Comparison of ENCODE assay signal across 10 mouse cellular contexts in genomic region chr5:106693034-106693433, GRCm38 (mm10). TPM values are rescaled to one million over a fixed set of nuclear protein-coding genes. Genes with fewer than 3 reads are reported as not detected.
DNase-seq lines count a peak whose midpoint lies in the region; ATAC-seq and TF ChIP-seq lines count a peak whose summit lies in the region.
"Had no signal": no experiment of that assay in that cellular context is flagged by ENCODE, and none has a peak within 500 bp of the region (broad histone marks: within the 10 kb centered on the region; RNA-seq: fewer than 3 reads in every experiment).

No protein-coding gene starts in this region.

- no peak for TF ChIP-seq EP300 in heart, adult 2 months (IDR thresholded peaks at IDR 0.05; ENCODE audit: insufficient read depth, low read depth, low read length)
- TF ChIP-seq EP300 in liver, postnatal 0 days (IDR thresholded peaks at IDR 0.05; ENCODE audit: low read depth), result no peak

- peaks cover 5% of the 10 kb centered on the region; the same call in 1 of the 2 replicates for H3K79me2 ChIP-seq in heart, adult 2 months (replicated peaks; ENCODE audit: control insufficient read depth, insufficient read depth, low read length)

- TF ChIP-seq CTCF in heart, adult 2 months (IDR thresholded peaks at IDR 0.05), result peak; percentile 72
- no peak for TF ChIP-seq CTCF in thymus, adult 2 months (IDR thresholded peaks at IDR 0.05; ENCODE audit: borderline replicate concordance, control insufficient read depth, extremely low read depth, insufficient read depth, low read length, poor library complexity)
- TF ChIP-seq CTCF in liver, postnatal 0 days (IDR thresholded peaks at IDR 0.05; ENCODE audit: low read depth), result peak; percentile 71

- H3K4me3 ChIP-seq in heart, adult 2 months, result no peak overlapping the region
- no peak overlapping the region for H3K4me3 ChIP-seq in thymus, adult 2 months (ENCODE audit: control insufficient read depth, insufficient read depth, low read length)
- no peak overlapping the region for H3K4me3 ChIP-seq in liver, postnatal 0 days (ENCODE audit: low read depth, low read length)
- H3K4me3 ChIP-seq in hindbrain, embryonic 10.5 days, result no peak overlapping the region

- DNase-seq in heart, adult 2 months, result no peak
- DNase-seq in heart, postnatal 14 days, result no peak
- DNase-seq in thymus, adult 2 months, result peak; percentile 56
- DNase-seq in thymus, adult 18-20 months, result no peak
- no peak for DNase-seq in liver, postnatal 0 days
- DNase-seq in thymus, postnatal 4 days, result peak; percentile 67
- DNase-seq in hindbrain, embryonic 10.5 days (ENCODE audit: low spot score), result no peak
- DNase-seq in cerebellum, adult 11 months, result no peak
- DNase-seq: cerebellum, adult 8-10 months had no signal

- intact Hi-C loops in heart, adult 2 months (cut with DNase I), result no loop called here
- intact Hi-C loops in heart, postnatal 14 days (cut with DNase I), result no loop called here

- no peaks in the 10 kb centered on the region for H3K9me3 ChIP-seq in liver, postnatal 0 days (ENCODE audit: low read length)
- H3K9me3 ChIP-seq in hindbrain, embryonic 10.5 days, result no peaks in the 10 kb centered on the region

- no peak overlapping the region for H3K4me2 ChIP-seq in liver, postnatal 0 days (ENCODE audit: low read depth, low read length)
- H3K4me2 ChIP-seq: hindbrain, embryonic 14.5 days had no signal

- 84% methylated on average over 4 of the region's 4 CpGs for WGBS in heart, adult 2 months
- 79% methylated on average over 4 of the region's 4 CpGs for WGBS in thymus, adult 2 months
- 80% methylated on average over 4 of the region's 4 CpGs for WGBS in liver, postnatal 0 days (ENCODE audit: insufficient replicate concordance)
- WGBS in hindbrain, embryonic 10.5 days, result 88% methylated on average over 4 of the region's 4 CpGs

- peaks cover 15% of the 10 kb centered on the region for H3K36me3 ChIP-seq in heart, adult 2 months (ENCODE audit: control insufficient read depth, insufficient read depth, low read length)
- H3K36me3 ChIP-seq in thymus, adult 2 months (ENCODE audit: control insufficient read depth, insufficient read depth, low read length), result 0 out of 2 replicates have a peak, but pooled peaks cover 5% of the 10 kb centered on the region
- H3K36me3 ChIP-seq in liver, postnatal 0 days (replicated peaks; ENCODE audit: insufficient read depth, low read length), result 0 out of 2 replicates have a peak, but pooled peaks cover 8% of the 10 kb centered on the region
- peaks cover 51% of the 10 kb centered on the region for H3K36me3 ChIP-seq in hindbrain, embryonic 10.5 days

- H3K9ac ChIP-seq in heart, adult 2 months (ENCODE audit: low read depth, low read length), result no peak overlapping the region
- H3K9ac ChIP-seq in liver, postnatal 0 days (replicated peaks), result no peak overlapping the region
- H3K9ac ChIP-seq: hindbrain, embryonic 14.5 days had no signal

- H3K27ac ChIP-seq in heart, adult 2 months, result no peak overlapping the region
- H3K27ac ChIP-seq in thymus, adult 2 months (ENCODE audit: control insufficient read depth, insufficient read depth, low read length), result no peak overlapping the region
- no peak overlapping the region for H3K27ac ChIP-seq in liver, postnatal 0 days (ENCODE audit: low read depth)
- H3K27ac ChIP-seq in hindbrain, embryonic 10.5 days, result no peak overlapping the region
- H3K27ac ChIP-seq: hindbrain, embryonic 14.5 days had no signal

- TF ChIP-seq POLR2A in heart, adult 2 months (IDR thresholded peaks at IDR 0.05; ENCODE audit: insufficient read depth, low read depth, low read length), result no peak
- TF ChIP-seq POLR2A in thymus, adult 2 months (IDR thresholded peaks at IDR 0.05; ENCODE audit: control insufficient read depth, extremely low read depth, insufficient read depth, low read length, poor library complexity), result no peak

- ATAC-seq in liver, postnatal 0 days, result no peak

- H3K4me1 ChIP-seq in heart, adult 2 months (ENCODE audit: control insufficient read depth, insufficient read depth, low read length), result peaks cover 4% of the 10 kb centered on the region
- peaks cover 8% of the 10 kb centered on the region; the same call in 1 of the 2 replicates for H3K4me1 ChIP-seq in thymus, adult 2 months (replicated peaks; ENCODE audit: control insufficient read depth, insufficient read depth, low read length)
- H3K4me1 ChIP-seq in liver, postnatal 0 days (ENCODE audit: insufficient read depth), result peaks cover 10% of the 10 kb centered on the region
- peaks cover 28% of the 10 kb centered on the region for H3K4me1 ChIP-seq in hindbrain, embryonic 10.5 days (replicated peaks)

- no peaks in the 10 kb centered on the region for H3K27me3 ChIP-seq in heart, adult 2 months (ENCODE audit: control insufficient read depth, insufficient read depth, low read length)
- H3K27me3 ChIP-seq in thymus, adult 2 months (ENCODE audit: control insufficient read depth, insufficient read depth, low read length), result no peaks in the 10 kb centered on the region
- H3K27me3 ChIP-seq in liver, postnatal 0 days (ENCODE audit: insufficient read depth, low read length), result no peaks in the 10 kb centered on the region
- H3K27me3 ChIP-seq in hindbrain, embryonic 10.5 days (ENCODE audit: insufficient read depth, poor library complexity, severe bottlenecking), result no peaks in the 10 kb centered on the region

RNA-seq across cellular contexts. Expression of gene Zfp644, which starts 4.1 kb away (rescaled TPM):
- 10 to 100 TPM; 53.7 to 58.9 TPM for total RNA-seq in heart, adult 2 months (2021)
- polyA plus RNA-seq in heart, adult 2 months (2012; rRNA removed), result 9.5 and 20.1 TPM in 2 replicates
- 10 to 100 TPM; 66.0 to 70.4 TPM for total RNA-seq in heart, postnatal 14 days (2021)
- polyA plus RNA-seq in thymus, adult 2 months (2012; rRNA removed), result 23.9 and 32.0 TPM in 2 replicates
- polyA plus RNA-seq in liver, postnatal 0 days (2015; fragmentation: Nextera tagmentation; extraction: Ambion mirVana), result 15.7 and 19.8 TPM in 2 replicates
- 55.1 and 59.0 TPM in 2 replicates for polyA plus RNA-seq in hindbrain, embryonic 10.5 days (2016; fragmentation: Nextera tagmentation; extraction: Ambion mirVana)

Comparison
In these comparisons a context has a peak if more than half of its experiments do, and no peak if none do; other contexts are left out.
1. DNase-seq: peak in thymus, adult 2 months (single experiment) and thymus, postnatal 4 days (single experiment); none in heart, adult 2 months (0 of 2), heart, postnatal 14 days (0 of 2), thymus, adult 18-20 months (0 of 2), liver, postnatal 0 days (single experiment), hindbrain, embryonic 10.5 days (single experiment) and cerebellum, adult 11 months (single experiment).